Mouse (Mus musculus) hindbrain, embryonic 10.5 days (tissue): ENCODE measurements at regions not wholly inside any gene's neighbourhood (a gene's known extent, or its start where the extent isn't known, plus 50 kb on each side); places are given as distances from the start of the nearest gene placed in this dataset.
A peak's percentile ranks its signal among the peaks of the same experiment; 100 is the strongest.
"Not testable (repeated sequence)": the region's sequence is repeated elsewhere in the genome, so short reads cannot be mapped to it uniquely, and the experiment has no call there.

ENCODE experiments used
- DNase-seq: peaks from one replicate; pipeline ENCODE4 v3.0.0-alpha.2; 2017; ENCODE audit warnings: low spot score
- H3K27ac ChIP-seq: fragments of 300-500 bp; sonication (generic); 2 replicates; pipeline ENCODE4 v1.5.1; 2016; ENCODE audit warnings: mild to moderate bottlenecking, moderate library complexity
- H3K27me3 ChIP-seq: fragments of 300-500 bp; sonication (generic); 2 replicates; pipeline ENCODE4 v1.6.1; 2016; ENCODE audit warnings: mild to moderate bottlenecking; ENCODE audit not compliant: poor library complexity, insufficient read depth, severe bottlenecking
- H3K36me3 ChIP-seq: fragments of 300-500 bp; sonication (generic); 2 replicates; pipeline ENCODE4 v1.6.1; 2016; ENCODE audit warnings: mild to moderate bottlenecking, moderate library complexity
- H3K4me1 ChIP-seq: fragments of 300-500 bp; sonication (generic); replicated peaks from 2 replicates; pipeline ENCODE4 v1.6.1; 2016; ENCODE audit warnings: mild to moderate bottlenecking
- H3K4me3 ChIP-seq: fragments of 300-500 bp; sonication (generic); 2 replicates; pipeline ENCODE4 v1.5.1; 2016; ENCODE audit warnings: mild to moderate bottlenecking, moderate library complexity
- H3K9me3 ChIP-seq: fragments of 300-500 bp; sonication (generic); 2 replicates; pipeline ENCODE4 v1.6.1; 2016; ENCODE audit warnings: mild to moderate bottlenecking, moderate library complexity
- WGBS: fragments of 180-500 bp; shearing (Covaris S2); methylation state at CpG from one replicate; pipeline ENCODE4 v1.1.7; 2016; 5-methylcytosine and 5-hydroxymethylcytosine counted together

DNA sequence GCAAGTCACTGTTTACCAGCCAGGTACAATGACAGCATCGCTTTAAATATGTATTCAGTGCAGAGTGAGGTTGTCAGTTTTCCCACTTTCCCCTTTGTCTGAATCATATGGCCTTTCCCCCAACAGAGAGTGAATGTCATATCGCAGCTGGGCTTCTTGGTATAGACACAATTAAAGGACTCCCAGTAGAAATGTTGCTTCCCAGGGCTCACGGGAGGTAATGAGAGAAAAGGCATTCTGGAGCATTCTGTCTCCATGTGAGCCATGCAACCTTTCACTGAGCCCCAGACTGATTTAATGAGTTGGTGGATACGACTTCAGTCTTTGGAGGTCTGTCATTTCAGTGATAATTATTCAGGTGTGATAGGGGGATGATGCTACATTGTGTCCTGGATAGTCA, 310.8 kb upstream of the Zfp960 start:
- Histone ChIP-seq H3K9me3 (no peaks in the 10 kb centered on the region), H3K27ac (no peak overlapping the region), H3K27me3 (no peaks in the 10 kb centered on the region), H3K4me3 (no peak overlapping the region), H3K36me3 (no peaks in the 10 kb centered on the region), H3K4me1 (no peaks in the 10 kb centered on the region)
- WGBS = 73% methylated on average over 4 of the region's 4 CpGs
- DNase-seq = no peak

DNA sequence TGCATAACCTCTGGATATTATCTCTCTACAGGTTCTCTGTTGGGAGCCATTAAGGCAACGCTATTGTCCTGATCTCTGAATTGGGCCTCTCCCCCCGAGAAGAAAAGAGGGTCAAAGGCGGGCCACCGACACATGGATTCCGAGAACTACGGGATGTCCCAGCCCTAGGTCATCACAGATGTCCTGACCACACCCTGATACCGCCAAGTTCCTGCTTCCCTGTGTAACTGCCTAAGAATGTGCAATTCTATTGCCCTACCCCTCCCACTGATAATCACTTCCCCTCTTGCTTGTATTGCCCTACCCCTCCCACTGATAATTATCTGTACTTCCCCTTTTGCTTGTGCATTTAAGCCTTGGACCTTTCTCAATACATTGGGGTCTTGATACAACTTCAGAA, 293.3 kb upstream of the Zfp960 start:
- 86% methylated on average over 7 of the region's 7 CpGs for WGBS
- not testable (repeated sequence) for H3K27me3 ChIP-seq, H3K27ac ChIP-seq, H3K4me3 ChIP-seq, DNase-seq, H3K4me1 ChIP-seq, H3K36me3 ChIP-seq, H3K9me3 ChIP-seq

DNA sequence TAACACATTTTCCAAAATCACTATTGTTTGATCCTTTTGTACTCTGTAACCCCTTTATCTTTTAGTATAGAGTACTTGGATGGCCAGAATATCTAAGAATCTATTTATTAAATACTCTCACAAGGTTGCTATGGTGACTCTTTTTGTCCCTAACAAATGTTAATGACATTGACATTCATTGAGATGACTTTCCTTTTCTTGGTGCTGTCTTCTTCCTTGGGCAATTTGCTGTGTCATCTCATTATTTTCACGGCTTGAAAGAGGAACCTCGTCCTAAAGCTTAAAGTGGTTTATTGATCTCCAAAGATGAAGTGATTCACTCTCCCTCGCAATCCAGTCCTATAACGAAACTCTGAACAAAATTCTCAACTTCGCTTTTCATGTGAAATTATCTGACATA, 265.6 kb upstream of the Zfp960 start:
- Histone ChIP-seq H3K27ac (no peak overlapping the region), H3K36me3 (no peaks in the 10 kb centered on the region), H3K27me3 (no peaks in the 10 kb centered on the region), H3K4me3 (no peak overlapping the region), H3K4me1 (no peaks in the 10 kb centered on the region), H3K9me3 (no peaks in the 10 kb centered on the region)
- DNase-seq = no peak
- WGBS = 82% methylated on average over 5 of the region's 5 CpGs

DNA sequence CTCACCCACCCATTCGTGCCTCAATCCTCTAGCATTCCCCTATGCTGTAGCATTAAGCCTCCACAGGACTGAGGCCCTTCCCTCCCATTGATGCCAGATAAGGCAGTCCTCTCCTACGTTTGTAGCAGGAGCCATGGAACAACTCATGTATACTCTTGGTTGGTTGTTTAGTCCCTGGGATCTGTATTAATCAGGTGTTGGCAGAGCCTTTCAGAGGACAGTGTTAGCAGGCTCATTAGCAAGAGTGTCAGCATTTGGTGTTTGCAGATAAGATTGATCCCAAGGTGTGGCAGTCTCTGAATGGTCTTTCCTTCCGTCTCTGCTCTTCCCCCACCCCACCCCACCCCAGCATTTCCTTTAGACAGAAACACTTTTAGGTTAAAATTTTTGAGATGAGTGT, 258.9 kb upstream of the Zfp960 start:
- DNase-seq = no peak
- H3K27ac ChIP-seq = no peak overlapping the region
- H3K4me3 ChIP-seq = no peak overlapping the region
- WGBS = 63% methylated on average over 3 of the region's 3 CpGs
- H3K27me3 ChIP-seq = no peaks in the 10 kb centered on the region
- H3K9me3 ChIP-seq = no peaks in the 10 kb centered on the region
- H3K36me3 ChIP-seq = no peaks in the 10 kb centered on the region
- H3K4me1 ChIP-seq = no peaks in the 10 kb centered on the region

DNA sequence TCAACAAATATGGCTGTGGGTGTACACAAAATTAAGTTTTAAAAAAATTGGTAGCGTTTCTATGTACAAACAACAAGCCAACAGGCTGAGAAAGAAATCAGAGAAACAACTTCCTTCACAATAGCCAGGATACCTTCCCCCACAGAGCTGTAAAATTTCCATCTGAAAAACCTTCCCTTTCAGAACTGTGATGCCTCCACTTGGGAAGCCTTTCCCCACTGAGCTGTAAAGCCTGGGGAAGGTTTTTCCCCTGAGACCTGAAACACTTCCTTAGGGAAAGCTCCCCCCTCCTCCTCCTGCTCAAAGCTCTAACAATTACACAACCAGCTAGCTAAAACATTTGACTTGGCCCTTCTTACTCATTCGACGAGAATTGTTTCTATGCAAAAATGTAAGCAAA, 245.5 kb upstream of the Zfp960 start:
- H3K4me3 ChIP-seq = no peak overlapping the region
- no peak overlapping the region for H3K27ac ChIP-seq
- H3K27me3 ChIP-seq = no peaks in the 10 kb centered on the region
- no peak for DNase-seq
- WGBS = 20% methylated on average over 3 of the region's 3 CpGs
- no peaks in the 10 kb centered on the region for H3K36me3 ChIP-seq
- H3K9me3 ChIP-seq = no peaks in the 10 kb centered on the region
- no peaks in the 10 kb centered on the region for H3K4me1 ChIP-seq

DNA sequence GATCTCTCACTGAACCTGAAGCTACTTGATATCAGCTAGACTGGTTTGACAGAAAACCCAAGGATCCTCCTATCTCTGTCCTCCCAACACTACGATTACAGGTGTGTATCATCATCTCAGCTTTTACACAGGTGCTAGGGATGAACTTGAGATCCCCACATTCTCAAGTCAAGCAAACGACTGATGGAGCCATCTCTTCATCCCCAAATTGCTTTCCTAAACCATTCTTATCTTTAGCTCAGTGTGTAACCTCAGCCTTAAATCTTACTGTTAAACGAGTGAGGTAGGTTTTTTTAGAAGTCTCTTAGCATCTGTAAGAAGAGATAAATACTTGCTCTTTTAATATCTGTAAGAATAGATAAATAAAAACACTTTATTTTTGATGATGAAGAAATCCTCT, 242.2 kb upstream of the Zfp960 start:
- no peaks in the 10 kb centered on the region for H3K4me1 ChIP-seq
- WGBS = 87% methylated on average over 3 of the region's 3 CpGs
- DNase-seq = no peak
- H3K27me3 ChIP-seq = no peaks in the 10 kb centered on the region
- no peak overlapping the region for H3K4me3 ChIP-seq
- no peaks in the 10 kb centered on the region for H3K9me3 ChIP-seq
- H3K36me3 ChIP-seq = no peaks in the 10 kb centered on the region
- no peak overlapping the region for H3K27ac ChIP-seq

DNA sequence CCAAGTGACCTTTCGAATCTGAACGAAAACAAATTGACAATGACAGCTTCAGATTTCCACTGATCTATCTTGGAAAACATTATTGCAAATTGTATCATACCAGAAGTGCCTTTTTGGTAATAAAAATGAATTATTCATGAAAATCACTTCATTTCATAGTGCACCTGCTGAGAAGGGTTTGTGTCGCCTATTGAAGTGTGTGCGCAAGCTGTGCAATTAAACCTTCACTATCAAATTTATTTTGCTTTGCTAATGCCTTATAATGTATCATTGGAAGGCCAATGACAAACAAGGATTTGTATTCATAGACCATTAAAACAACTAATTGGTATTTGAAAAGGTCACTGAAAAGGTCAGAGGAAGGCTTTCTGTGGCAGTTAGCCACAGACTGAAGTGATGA, 224.8 kb upstream of the Zfp960 start:
- H3K9me3 ChIP-seq = no peaks in the 10 kb centered on the region
- no peaks in the 10 kb centered on the region for H3K27me3 ChIP-seq
- H3K36me3 ChIP-seq = no peaks in the 10 kb centered on the region
- no peak overlapping the region for H3K27ac ChIP-seq
- WGBS = 81% methylated on average over 4 of the region's 4 CpGs
- H3K4me3 ChIP-seq = no peak overlapping the region
- H3K4me1 ChIP-seq = no peaks in the 10 kb centered on the region
- DNase-seq = no peak

DNA sequence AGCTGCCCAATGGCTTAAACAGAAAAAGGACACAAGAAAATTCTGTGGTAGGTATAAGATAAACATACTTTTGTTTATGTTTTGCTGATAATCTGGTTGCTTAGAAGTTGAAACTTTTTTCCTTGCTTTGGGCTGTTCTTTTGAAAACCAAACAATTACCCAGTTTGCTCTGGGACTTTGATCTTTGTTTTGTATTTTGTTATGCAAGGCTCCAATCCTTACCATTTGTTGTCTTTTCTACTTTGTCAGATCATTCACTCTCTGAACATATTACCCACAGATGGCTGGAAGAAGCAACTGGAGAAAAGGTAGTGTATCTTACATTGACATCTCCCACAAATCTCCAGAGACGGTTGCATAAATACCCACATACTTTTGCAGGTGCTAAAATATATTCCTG, 203.1 kb upstream of the Zfp960 start:
- H3K27me3 ChIP-seq = no peaks in the 10 kb centered on the region
- no peak for DNase-seq
- no peak overlapping the region for H3K27ac ChIP-seq
- H3K36me3 ChIP-seq = no peaks in the 10 kb centered on the region
- no peaks in the 10 kb centered on the region for H3K4me1 ChIP-seq
- H3K9me3 ChIP-seq = no peaks in the 10 kb centered on the region
- H3K4me3 ChIP-seq = no peak overlapping the region
- 70% methylated on average over 1 of the region's 1 CpGs for whole genome bisulfite sequencing

DNA sequence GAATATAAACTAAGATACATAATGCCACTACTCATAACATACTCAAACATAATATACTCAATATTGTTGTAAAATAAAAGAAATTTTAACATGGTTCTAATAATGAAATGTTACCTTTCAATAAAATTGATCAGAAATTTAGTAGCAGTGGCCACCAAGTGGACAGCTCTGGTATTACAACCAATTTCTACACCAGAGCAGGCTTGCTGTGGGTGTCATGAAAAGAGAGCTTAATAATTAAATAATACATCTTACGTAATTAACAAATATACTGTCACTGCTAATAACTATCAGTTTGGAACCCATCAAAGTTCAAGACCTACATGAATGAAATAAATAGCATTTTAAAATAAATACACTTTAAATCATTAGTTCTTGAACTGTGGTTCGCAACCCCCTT, 163.1 kb upstream of the Zfp960 start:
- peaks cover 7% of the 10 kb centered on the region; the same call in 1 of the 2 replicates for H3K9me3 ChIP-seq
- WGBS = 68% methylated on average over 2 of the region's 2 CpGs
- no peaks in the 10 kb centered on the region for H3K27me3 ChIP-seq
- H3K36me3 ChIP-seq = no peaks in the 10 kb centered on the region
- H3K4me1 ChIP-seq = no peaks in the 10 kb centered on the region
- no peak overlapping the region for H3K27ac ChIP-seq
- peak; percentile 8 for DNase-seq
- H3K4me3 ChIP-seq = no peak overlapping the region

DNA sequence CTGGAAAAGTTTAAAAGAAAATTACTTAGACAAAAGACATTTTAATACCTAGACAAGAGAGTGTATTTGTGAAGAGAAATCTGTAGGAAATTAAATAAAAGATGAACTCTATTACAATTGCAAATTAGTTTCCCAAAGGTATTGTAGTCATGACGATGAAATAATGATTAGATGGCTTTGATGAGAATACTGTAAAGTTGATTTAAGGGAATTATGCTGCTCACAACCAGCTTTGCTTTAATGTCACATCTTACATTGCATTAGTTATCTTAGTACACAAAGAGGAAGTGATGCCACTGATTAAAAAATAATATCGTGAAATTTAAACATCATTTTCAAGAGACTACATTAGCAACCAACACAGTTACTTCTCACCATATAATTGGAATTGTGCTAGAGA, 145.7 kb upstream of the Zfp960 start:
- 93% methylated on average over 2 of the region's 2 CpGs for WGBS
- no peaks in the 10 kb centered on the region for H3K36me3 ChIP-seq
- no peak for DNase-seq
- H3K9me3 ChIP-seq = 0 out of 2 replicates have a peak, but pooled peaks cover 6% of the 10 kb centered on the region
- no peak overlapping the region for H3K4me3 ChIP-seq
- H3K27ac ChIP-seq = no peak overlapping the region
- H3K4me1 ChIP-seq = no peaks in the 10 kb centered on the region
- no peaks in the 10 kb centered on the region for H3K27me3 ChIP-seq

DNA sequence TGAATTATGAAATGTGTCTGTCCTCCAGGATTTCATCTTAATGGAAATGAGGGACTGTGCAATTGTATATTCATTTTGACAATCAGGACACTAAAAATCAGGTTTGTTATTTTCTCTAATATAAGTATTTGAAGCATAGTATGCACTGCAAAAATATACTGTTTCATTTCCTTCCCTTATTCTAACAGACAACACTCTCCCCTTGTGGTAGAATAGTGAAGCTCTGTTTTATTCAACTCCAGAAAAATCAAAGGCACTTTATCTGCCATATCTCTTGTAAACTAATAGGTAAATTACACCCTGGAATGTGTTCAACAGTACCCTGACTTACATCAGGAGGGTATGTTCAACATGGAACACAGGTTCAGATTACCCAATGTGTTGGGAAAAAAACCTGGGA, 137.7 kb upstream of the Zfp960 start:
- DNase-seq = no peak

DNA sequence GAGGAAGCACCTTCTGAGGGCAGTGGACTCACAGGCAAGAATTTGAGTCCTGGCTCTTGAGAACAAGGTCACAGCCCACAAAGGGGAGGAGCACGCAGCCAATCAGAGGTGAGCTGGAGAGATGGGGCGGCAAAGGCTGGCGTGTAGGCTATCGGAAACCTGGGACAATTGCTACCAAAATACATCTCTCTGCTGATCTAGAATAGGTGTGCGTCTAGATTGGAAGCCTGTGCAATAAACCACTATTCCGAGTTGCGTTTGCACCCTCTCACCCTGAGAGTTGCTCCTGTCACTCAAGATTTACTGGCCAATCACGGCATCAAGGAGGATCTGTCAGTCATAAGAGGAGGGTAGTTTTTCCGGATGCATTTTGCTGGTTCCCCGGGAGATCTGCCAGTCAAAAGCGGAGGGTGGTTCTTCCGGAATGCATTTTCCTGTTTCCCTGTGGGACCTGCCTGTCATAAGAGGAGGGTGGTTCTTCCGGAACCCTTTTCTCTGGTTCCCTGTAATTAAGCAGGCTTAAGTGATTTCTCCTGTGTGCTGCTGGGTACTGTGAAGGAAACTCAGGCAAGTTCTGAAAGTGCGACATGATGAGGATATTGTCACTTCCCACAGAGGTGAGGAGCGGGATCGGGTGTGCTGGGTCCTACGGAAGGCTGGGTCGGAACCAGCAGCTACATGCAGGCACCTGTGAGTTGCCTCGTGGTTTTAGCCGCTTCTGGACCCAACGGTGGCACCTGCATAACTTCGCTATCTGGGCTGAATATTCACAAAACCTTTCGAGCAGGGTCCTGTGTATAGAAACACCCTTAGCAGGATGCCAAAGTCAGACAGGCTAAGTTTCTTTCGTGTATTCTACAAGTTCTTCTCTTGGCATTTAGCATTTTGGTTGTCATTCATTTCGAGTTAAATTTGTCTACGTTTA, 112.6 kb upstream of the Zfp960 start:
- not testable (repeated sequence) for H3K36me3 ChIP-seq, H3K4me1 ChIP-seq, H3K27me3 ChIP-seq
- DNase-seq = peak; percentile 87
- 3% methylated on average over 26 of the region's 26 CpGs for WGBS
- Histone ChIP-seq H3K4me3 (peak overlapping the region; percentile 53), H3K9me3 (peaks cover 17% of the 10 kb centered on the region; the same call in 1 of the 2 replicates), H3K27ac (peak overlapping the region; percentile 84)

More for the DNA sequence above, 137.7 kb upstream of the Zfp960 start:
- H3K27me3 ChIP-seq = no peaks in the 10 kb centered on the region
- H3K36me3 ChIP-seq = no peaks in the 10 kb centered on the region
- 0 out of 2 replicates have a peak, but pooled peaks cover 2% of the 10 kb centered on the region for H3K9me3 ChIP-seq
- H3K4me3 ChIP-seq = no peak overlapping the region
- no peak overlapping the region for H3K27ac ChIP-seq
- H3K4me1 ChIP-seq = no peaks in the 10 kb centered on the region

DNA sequence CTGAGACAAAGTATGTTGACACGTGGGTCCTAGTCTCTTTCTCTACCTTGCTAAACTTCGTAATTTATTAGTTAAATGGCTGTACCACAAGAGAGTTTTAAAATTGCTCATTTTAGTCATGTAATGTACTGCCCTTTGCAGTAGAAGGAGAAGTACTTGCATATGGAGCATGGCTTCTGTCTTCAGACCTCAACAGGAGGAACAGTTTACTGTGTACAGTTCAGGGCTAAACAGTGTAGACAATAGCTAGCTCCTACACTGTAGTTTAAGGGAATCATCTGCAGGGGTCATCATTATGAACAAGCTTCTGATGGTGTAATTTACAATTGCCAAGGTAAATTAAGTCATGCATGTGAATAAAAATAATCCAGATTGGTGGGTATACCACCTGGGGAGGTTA, 111.8 kb upstream of the Zfp960 start:
- H3K4me1 ChIP-seq, H3K27me3 ChIP-seq, H3K27ac ChIP-seq, H3K36me3 ChIP-seq, DNase-seq: not testable (repeated sequence)
- Histone ChIP-seq H3K4me3 (peak overlapping the region; percentile 53), H3K9me3 (peaks cover 13% of the 10 kb centered on the region; the same call in 1 of the 2 replicates)
- WGBS = 41% methylated on average over 2 of the region's 2 CpGs

DNA sequence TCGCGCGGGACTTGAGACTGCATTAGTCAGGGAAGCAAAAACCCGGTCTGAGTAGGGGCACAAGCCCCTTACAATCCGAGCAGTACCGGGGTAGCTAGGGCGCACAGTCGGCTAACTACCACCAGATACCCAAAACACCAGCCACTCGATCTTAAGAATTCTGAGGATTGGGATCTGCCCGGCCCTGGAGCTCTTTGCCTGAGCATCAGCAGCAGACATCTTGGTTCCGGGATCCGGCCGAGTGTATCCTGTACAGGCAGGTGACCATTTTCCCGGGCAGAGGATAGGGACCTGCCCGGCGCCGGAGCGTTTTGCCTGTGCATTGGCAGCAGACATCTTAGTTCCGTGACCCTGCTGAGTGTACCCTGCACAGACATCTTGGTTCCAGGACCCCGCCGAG, 66.7 kb upstream of the Zfp960 start:
- H3K4me3 ChIP-seq, H3K27ac ChIP-seq, DNase-seq, H3K36me3 ChIP-seq, H3K27me3 ChIP-seq, H3K4me1 ChIP-seq: not testable (repeated sequence)
- WGBS = 85% methylated on average over 21 of the region's 21 CpGs
- H3K9me3 ChIP-seq = peaks cover 36% of the 10 kb centered on the region
